Mouse (Mus musculus): ENCODE results near the gene Slc5a4a.

Slc5a4a gene

DNA sequence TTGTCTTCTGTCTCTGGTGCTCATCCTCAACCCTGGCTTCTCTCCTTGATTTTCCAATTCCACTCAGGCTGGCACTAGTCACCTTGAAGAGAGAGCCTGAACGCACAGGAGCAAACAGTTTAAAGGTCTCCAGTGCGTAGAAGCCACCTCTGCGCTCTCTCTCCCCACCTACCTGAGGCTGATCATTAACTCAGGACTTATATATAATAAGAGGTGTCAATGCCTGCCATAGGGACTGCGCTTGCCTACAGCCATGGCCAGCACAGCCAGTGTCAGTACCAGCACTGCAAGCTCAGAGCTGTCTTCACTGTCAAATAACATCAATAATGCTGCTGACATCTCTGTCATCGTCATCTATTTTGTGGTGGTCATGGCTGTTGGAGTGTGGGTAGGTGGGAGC, at the start of gene Slc5a4a:
Gene Slc5a4a (plus strand): TSS at position 174 of the 400 bp plus-strand sequence.
- DNase-seq, result no peak

DNA sequence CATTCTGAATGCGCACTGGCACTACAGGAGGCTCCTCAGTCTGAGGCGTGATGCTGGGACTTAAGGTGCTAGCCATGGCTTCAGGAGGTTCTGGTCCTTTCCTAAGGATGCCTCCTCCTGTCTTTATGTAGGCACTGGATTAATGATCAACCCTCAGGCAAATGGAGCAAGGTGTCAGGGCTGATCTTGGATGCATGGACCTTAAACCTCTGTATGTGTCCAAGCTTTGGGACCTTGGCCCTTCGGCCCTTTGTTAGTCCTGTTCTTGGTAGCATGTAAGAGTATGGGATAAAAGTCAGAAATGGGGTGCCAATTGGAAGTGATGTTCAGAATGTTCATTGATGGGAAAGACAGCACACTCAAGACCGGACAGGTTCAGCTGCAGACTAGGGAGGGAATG, 36.4 kb upstream of the Slc5a4a start, which contains the start of gene Slc5a4b:
Gene Slc5a4b (minus strand): TSS at position 101 of the 400 bp plus-strand sequence.
- no peak for DNase-seq

DNA sequence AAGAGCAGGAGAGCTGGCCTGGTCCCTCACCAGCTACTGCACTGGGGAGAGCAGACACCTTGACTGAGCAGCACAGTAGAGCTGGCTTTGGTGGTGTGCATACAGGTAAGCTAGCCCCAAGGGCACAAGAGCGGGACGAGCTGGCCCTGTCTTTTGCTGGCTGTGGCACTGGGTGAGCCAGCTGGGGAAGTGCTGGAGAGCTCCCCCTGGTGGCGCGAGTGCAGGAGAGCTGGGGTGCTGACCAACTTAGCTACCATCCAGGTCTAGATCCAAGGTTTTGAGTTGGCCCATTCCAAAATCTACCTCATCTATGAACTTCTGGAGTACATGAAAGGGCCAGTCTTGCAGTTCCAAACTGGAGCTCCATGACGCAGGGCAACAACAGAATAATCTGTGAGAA, 29.3 kb upstream of the Slc5a4a start:
- DNase-seq, result peak; percentile 74 to 81

DNA sequence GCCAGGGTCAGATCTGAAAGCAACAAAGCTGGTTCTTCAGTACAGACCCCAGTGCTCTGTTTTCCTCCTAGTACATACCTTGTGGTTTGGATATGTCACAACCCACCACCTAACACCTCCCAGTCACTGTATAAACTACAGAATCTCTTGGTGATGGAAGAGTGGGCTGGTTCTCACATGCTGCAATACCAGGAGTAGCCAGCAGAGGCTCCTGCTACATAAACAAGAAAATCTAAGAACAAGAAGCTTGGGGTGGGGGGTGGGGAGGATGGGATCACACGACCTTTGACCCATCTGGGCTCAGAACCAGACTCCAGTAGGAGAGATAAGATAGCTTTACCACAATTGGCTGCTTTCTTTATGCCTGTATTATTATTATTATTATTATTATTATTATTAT, 28.5 kb upstream of the Slc5a4a start:
- DNase-seq, result peak; percentile 58 to 63

DNA sequence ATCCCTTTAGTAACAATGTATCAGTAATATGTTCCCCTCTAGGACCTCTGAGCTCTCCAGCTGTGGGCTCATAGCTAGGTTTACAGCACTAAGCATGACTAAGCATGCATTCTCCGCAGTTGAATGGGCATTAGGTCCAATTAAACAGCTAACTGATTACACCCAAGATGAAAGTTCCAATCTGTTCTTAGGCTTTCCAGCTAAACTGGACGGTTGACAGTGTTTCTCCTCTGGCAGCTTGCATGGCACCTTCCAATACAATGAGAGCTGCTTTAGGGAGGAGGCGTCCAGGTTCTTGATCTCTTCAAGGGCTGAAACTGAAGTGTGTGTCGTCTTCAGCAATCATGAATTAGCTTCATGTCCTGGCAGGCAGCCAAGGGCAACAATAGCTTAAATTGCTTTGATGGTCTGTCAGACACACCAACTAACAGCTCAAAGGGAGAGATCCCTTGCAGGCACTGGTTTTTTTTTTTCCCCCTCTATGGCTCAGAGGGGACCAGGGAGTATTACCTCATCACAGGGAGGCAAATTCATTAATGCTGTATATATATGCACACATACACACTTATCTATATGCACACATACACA, 27.0 kb upstream of the Slc5a4a start:
- peak; percentile 52 to 70 for DNase-seq

DNA sequence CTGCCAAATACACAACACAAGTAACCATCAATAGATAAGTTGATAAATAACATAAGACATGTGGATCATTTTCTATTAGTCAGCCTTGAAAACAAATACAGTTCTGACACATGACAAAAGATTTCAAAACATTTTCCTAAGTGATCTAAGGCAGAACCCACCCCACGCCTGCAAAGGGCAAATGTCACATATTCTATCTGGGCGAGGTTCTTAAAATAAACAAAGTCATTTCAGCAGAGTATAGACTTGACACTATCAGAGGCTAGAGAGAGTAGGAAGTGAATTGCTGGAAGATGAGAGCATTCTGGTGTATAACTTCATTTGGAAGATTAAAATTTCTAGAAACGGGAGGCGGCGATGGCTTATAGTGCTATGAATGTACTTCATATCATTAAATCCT, 25.8 kb upstream of the Slc5a4a start:
- no peak for DNase-seq

DNA sequence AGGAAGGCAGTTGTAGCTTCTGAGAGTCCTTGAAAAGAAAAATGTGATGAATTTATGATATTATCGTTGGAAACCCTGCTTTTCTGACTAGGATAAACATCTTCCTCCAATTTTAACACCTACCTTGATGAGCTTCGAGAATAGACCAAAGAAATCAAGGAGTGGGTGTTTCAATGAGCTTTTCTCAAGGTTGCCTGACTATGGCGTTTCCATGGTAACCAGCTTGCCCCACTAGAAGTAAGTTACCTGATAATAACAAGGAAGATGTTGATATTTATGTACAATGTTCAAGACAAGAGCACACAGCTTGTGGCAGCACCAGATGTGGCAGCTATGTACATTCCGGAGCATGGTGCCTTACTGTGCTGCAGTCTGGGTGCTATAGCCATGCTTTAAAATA, 14.7 kb upstream of the Slc5a4a start:
- DNase-seq, result no peak

DNA sequence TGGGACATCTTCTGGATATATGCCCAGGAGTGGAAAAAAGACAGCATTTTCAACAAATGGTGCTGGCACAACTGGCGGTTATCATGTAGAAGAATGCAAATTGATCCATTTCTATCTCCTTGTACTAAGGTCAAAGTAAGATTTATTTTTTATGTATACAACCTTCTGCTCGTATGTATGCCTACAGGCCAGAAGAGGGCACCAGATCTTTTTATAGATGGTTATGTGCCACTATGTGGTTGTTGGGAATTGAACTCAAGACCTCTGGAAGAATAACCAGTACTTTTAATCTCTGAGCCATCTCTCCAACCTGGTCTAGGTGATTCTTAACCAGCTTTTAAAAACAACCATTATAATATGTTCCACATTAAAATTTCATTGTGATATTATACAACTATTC, 10.9 kb upstream of the Slc5a4a start:
- no peak for DNase-seq

DNA sequence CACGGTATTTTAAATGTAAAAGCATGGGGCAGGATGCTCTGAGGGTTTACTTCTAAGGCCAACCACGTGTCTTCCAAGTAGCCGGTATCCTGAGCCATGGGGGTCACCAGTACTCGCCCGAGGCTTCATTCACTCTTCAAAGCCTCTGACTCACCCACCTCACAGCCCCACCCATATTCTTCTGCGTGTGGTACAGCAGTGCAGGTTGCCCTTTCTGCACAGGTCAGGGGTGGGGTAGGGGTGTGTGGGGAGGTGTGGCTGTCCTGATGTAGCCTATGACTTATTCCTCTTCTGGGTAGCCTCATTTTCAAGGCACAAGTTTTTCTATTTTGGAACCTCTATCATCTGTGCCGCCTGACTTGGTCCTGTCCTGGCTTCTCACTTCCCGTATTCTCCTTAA, 405 bp upstream of the Slc5a4a start:
- DNase-seq, result no peak

DNA sequence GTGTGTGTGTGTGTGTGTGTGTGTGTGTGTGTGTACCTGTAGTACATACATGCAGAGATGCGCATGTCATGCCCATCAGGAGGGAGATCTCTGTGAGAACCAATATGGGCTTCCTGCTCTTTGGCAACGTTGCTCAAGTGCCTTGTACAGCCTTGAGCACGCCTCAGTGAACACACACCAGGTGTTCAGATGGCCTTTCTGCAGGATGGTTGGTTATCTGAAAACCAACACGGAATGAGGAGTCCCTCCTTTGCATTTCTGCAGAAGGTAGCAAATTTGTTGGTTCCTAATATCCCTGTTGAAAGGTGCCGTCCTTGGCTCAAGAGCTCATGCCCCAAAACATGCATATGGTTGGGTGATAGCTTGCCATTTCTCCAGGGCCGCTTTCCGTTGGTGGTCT, 8.7 kb downstream of the Slc5a4a start:
- no peak for DNase-seq

DNA sequence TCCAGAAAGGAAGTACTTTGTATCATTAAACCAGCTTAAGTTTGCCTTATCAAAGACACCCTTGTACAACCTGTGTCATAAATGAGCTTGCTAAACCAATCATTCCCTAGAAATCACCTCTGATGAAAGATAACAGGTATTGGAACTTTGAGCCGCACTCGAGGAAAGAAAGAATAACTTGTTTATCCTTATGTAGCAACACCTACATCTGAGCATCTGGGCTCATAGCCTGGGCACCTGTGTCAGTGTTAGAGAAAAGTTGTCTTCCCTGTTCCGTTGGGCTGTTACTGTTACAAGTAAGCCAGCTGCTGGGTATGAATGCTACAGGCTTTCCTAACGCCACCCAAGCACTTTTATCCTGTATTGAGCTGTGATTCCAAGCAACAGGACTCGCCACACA, 10.3 kb downstream of the Slc5a4a start:
- no peak for DNase-seq

DNA sequence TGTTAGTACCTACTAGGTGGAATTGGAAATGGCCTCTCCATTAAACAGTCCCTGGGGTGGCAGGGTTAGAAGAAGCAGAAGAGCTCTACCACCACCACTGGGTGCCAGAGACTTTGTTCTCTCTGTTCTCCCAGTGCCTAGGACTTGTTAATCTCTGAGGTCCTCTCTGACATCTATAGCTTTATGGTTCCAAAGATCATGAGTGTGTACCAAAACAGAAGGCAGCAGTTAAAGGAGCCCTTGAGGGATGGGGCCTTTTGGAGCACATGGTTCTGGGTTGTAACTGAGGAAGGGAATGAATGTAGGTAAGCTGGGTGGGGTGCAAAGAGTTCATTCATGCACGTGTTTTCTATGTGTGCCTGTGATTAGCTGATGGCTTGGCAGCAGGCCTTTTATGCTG, 10.8 kb downstream of the Slc5a4a start:
- no peak for DNase-seq

DNA sequence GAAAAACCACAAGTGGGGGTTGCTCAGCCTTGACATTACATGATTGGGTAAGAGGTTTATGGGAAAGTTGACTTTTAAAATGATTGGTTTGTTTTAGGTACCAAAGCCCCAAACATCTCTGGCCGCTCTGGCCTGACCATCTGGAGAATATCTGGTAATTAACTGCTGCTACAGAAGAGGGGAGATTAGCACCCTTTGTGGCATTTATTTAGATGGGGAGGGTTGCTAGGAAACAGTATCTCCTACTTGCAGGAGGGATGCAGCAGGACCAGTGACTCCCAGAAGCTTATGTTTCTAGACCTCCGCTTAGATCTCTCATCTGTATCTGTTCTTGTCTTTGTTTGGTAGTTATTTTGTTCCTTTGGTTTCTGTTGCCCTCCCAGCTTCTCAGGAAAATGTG, 27.6 kb downstream of the Slc5a4a start:
- no peak for DNase-seq

DNA sequence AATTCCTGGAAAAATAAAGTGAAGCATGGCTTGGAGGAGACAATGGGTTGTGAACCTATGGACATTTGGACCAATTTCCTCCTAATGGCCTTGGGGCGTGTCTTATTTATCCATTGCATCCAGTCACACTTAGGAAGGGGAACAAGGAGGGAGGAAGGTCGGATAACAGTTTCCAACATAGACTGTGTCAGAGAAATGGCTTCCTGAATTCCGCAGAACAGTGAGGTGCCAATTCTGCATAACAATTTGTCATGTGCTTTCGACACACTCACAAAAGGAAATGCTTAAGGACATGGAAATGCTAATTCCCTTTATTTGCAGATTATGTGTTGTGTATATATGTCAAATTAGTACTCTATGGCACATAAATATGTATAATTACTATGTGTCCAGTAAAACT, 38.0 kb downstream of the Slc5a4a start:
- no peak for DNase-seq

DNA sequence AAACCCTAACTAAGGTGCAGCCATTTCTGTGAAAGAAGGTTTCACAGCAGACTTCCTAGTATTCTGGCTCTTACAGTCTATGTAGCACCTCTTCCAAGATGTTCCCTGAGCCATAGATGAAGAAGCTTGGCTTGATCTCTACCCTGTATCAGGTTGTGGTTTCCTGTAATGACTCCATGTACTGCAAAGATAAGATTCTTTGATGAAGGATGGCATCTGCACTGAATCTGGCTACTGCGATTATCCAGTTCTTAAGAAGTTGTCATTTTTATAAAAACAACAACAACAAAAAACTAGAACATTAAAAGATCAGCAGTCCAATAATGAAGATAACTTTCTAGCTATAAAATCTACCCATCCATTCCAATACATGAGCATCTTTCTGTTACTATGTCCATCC, 40.8 kb downstream of the Slc5a4a start:
- no peak for DNase-seq

DNA sequence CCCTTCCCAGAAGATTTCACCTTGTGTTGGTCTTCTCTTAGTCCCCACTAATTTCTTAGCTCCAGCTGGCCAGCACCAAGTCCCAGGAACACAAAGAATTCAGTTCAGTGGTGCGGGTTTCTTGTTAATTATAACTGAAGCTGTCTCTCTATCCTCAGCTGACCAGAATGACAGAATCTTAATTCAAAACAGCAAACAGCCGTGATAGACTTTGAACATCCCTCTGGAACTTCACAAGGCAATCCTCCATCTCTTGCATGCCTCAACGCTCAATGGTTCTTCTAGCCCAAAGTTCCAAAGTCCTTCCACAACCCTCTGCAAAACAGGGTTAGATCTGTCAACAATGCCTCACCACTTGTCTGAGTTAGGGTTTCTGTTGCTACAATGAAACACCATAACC, 54.2 kb downstream of the Slc5a4a start:
- DNase-seq, result no peak

DNA sequence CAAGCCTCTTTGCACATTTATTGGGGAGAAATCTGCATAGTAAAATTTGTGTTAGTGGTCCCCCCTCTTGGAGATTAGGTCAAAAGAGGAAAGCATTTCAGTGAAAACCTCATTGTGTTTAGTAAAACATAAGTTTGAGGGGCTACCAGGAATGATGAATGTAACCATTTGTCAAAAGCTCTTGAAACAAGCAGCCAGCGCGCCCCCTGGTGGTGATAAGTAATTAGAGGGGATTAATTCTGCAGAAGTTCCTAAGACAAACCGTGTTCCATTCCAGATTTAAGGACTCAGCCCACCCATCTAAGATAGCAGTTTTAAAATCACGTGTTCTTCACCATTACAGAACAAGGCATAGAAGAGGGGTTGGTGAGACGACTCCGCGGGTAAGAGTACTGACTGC, 54.7 kb downstream of the Slc5a4a start:
- DNase-seq, result peak; percentile 89 to 90

DNA sequence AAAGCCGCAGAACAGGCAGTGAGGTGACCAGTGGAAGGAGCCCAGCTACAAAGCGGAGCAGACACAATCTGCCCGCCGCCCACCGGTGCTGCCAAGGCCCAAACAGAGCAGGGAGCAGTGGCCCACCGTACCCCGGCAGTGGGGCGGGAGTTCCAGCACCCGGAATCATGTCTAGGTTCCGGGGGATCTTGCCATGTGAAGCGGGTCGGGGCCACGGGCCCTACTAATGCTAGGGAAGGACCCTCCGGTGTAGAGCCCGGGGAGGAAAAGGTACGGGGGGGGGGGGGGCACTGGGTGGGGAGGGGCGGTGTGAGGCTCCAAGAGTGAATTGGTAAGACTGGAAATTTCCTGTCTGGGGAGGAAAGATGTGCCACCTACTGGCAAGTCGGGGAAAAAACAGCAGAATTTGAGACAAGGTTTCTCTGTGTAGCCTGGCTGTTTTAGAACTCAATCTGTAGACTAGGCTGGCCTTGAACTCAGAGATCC, 56.6 kb downstream of the Slc5a4a start:
- DNase-seq, result peak; percentile 53 to 65

DNA sequence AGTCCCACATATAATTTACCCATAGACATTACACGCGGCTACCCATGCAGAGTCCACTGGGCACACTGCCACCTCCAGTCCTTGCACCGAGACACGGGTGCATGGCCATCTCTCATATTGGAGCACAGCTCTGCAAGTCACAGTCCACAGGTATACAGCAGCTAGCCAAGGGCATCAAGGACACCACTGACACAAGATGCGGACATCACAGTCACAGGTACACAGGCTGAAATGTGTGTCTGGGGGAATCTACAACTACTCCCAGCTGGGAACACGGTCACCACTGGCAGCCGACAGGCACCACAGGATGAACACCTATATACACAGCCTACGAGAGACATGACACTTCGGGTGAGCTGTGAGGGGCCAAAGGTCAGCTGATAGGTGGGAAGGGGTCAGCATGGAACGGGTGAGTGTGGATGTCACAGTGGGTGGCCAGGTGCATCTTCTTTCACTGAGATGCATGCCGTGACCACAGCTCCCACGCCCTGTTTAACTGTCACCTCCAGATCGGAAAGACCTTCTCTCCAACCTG, 60.1 kb downstream of the Slc5a4a start:
- no peak for DNase-seq

DNA sequence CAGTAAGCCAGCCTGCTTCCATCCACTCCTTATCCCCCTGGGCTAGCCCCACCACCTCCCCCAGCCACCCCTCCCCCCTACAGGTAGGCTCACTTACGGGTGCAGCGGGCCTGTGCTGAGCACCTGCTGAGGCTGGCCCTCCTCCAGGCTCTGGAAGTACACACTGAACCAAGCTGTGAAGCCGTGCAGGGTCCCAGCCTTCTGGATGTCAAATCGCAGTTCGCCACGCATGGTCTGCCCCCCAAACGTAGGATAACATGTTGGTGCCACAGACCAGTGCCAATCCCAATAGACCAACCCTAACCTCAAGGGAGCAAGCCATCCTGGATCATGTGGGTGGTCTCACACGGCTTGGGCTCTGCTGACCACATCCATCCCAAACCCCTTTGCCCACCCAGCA, 62.0 kb downstream of the Slc5a4a start:
- DNase-seq, result no peak

DNA sequence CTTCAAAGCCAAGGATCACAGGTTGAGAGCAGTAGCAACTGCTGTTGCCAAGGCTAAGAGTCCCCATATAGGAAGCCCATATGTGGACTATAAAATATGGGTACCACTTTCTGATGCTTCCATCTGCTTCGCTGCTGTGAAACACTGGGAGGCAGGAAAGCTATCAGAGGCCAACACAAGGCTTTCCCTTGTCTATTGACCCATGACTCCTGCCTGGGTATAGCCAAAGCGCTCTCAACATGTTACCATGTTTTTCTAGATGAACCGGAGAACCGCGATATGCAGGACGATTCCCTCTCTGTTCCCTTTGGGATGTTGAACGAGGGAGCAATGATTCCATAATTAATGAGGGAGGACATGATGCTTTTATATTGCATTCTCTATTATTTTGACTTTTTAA, 63.6 kb downstream of the Slc5a4a start:
- DNase-seq, result no peak

DNA sequence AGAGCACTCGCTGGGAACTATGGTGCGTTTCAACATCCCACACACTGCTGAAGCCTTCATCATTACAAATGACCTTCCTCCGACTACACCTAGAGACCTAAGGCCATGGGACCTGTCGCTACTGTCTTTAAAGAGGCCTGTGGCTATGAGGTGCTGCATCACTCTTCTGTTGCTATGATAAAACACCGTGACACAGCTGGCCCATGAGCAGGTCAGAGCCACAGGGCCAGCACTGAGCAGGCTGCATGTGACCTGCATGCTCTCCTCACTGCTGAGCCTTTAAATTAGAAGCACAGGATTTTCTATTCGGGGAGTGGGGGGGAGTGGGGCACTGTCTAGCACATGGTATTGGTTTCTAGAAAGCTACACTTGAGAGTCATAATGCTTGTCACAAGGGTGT, 64.9 kb downstream of the Slc5a4a start:
- no peak for DNase-seq

DNA sequence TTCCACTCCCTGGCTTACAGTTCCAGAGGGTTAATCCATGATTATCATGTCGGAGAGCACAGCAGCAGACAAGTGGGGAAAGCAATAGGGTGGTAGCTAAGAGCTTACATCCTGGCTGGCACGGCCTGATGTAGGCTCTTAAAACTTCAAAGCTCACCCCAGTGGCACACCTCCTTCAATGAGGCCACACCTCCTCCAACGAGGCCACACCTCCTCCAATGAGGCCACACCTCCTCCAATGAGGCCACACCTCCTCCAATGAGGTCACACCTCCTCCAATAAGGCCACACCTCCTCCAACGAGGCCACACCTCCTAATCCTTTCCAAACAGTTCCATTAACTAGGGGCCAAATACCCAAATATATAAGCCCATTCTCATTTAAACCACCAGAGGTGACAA, 66.9 kb downstream of the Slc5a4a start:
- no peak for DNase-seq

DNA sequence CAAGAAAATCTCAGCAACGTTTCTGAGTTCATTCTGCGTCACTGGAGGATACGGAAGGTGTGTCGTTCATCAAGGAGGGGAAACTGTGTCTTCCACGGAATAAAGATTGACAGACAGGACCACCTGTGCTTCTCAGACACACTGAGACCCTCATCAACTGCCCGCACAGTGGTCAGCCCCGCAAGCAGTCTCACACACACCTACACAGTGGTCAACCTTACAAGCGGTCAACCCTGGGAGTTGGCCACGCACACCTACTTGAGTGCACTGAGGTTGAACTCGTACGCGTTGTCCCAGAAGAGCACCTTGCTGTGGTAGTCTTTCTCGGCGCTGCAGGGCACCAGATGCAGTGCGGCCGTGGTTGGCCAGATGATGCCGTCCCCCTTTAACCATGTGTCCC, 69.8 kb downstream of the Slc5a4a start:
- no peak for DNase-seq

DNA sequence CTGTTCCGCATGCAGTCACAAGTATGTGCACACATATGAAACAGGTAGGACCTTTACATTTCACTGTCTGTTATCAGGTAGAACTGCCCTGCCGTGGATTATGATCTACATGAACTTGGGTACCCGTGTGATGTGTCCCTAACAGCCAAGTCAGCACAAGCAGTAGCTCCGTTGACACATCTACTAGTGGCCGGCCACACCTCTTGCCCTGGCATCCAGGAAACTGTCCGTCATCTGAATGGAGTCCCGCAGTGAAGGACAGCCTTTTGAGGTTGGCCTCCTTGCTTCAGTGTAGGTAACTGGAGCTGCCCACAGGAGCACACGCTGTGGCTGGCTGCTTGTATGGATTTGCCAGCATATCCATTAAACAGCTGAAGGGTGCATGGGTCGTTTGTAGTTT, 71.0 kb downstream of the Slc5a4a start:
- no peak for DNase-seq
